Mouse (Mus musculus) intestine, embryonic 14.5 days (tissue): Measurements from ENCODE around the gene Rnf220. TPM values are rescaled to one million over a fixed set of nuclear protein-coding genes. Genes with fewer than 3 reads are reported as not detected.

Experiments
- ATAC-seq: fragments of 200-750 bp; cut with Nextera tagmentation; replicated peaks from 2 replicates; pipeline ENCODE4 v1.8.0; 2017; ENCODE audit warnings: low read depth, moderate number of reproducible peaks, moderate TSS enrichment, moderate library complexity; ENCODE audit not compliant: low FRiP score, low TSS enrichment
- DNase-seq: peaks from one replicate; pipeline ENCODE4 v3.0.0-alpha.2; 2018; ENCODE audit warnings: low spot score
- H3K27ac ChIP-seq: fragments of 300-500 bp; sonication (generic); 2 replicates; pipeline ENCODE4 v1.5.1; 2014; ENCODE audit warnings: low read depth, mild to moderate bottlenecking, control low read depth
- H3K27me3 ChIP-seq: fragments of 300-500 bp; sonication (generic); replicated peaks from 2 replicates; pipeline ENCODE4 v1.6.1; 2014; ENCODE audit warnings: low read length, control low read depth; ENCODE audit not compliant: control insufficient read depth, insufficient read depth
- H3K36me3 ChIP-seq: fragments of 300-500 bp; sonication (generic); 2 replicates; pipeline ENCODE4 v1.6.1; 2014; ENCODE audit warnings: low read length, control low read depth; ENCODE audit not compliant: control insufficient read depth, insufficient read depth
- H3K4me1 ChIP-seq: fragments of 300-500 bp; sonication (generic); replicated peaks from 2 replicates; pipeline ENCODE4 v1.6.1; 2014; ENCODE audit warnings: low read length, control low read depth, mixed read lengths; ENCODE audit not compliant: control insufficient read depth, insufficient read depth
- H3K4me2 ChIP-seq: fragments of 300-500 bp; sonication (generic); 2 replicates; pipeline ENCODE4 v1.6.1; 2014; ENCODE audit warnings: low read length
- H3K4me3 ChIP-seq: fragments of 300-500 bp; sonication (generic); 2 replicates; pipeline ENCODE4 v1.5.1; 2014; ENCODE audit warnings: low read depth, low read length, control low read depth, mixed read lengths
- H3K9ac ChIP-seq: fragments of 300-500 bp; sonication (generic); 2 replicates; pipeline ENCODE4 v1.6.1; 2014; ENCODE audit warnings: mild to moderate bottlenecking, low read length
- H3K9me3 ChIP-seq: fragments of 300-500 bp; sonication (generic); 2 replicates; pipeline ENCODE4 v1.6.1; 2016; ENCODE audit warnings: low read length, control low read depth; ENCODE audit not compliant: control insufficient read depth
- WGBS: fragments of 180-500 bp; shearing (Covaris S2); extraction: QIAGEN DNeasy Blood & Tissue Kit; methylation state at CpG from one replicate; pipeline ENCODE4 v1.1.7; 2014; 5-methylcytosine and 5-hydroxymethylcytosine counted together
- polyA plus RNA-seq: library from polyadenylated mRNA; unstranded; fragments of >200 nt; fragmentation: Nextera tagmentation; extraction: Ambion mirVana; gene quantifications from 2 replicates; pipeline ENCODE4 v1.2.1, GENCODE M21; 2014

Gene Rnf220
- polyA plus RNA-seq, 1 experiment from 2014 or later, result 65.1 TPM

GRCm38 (mm10) chr4:117321011-117321410, 175.8 kb downstream of the Rnf220 start:
- Histone ChIP-seq H3K4me3 (no peak overlapping the region), H3K4me1 (no peaks in the 10 kb centered on the region), H3K9me3 (no peaks in the 10 kb centered on the region), H3K9ac (no peak overlapping the region), H3K36me3 (no peaks in the 10 kb centered on the region), H3K4me2 (no peak overlapping the region), H3K27me3 (peaks cover 39% of the 10 kb centered on the region), H3K27ac (no peak overlapping the region)
- WGBS, result 85% methylated on average over 5 of the region's 5 CpGs
- DNase-seq, result no peak
- no peak for ATAC-seq

- no peak overlapping the region for H3K4me2 ChIP-seq
- H3K27me3 ChIP-seq, result peaks cover 49% of the 10 kb centered on the region
- no peaks in the 10 kb centered on the region for H3K36me3 ChIP-seq
- H3K4me1 ChIP-seq, result no peaks in the 10 kb centered on the region
- 83% methylated on average over 9 of the region's 9 CpGs for WGBS
- no peak for DNase-seq
- no peak overlapping the region for H3K4me3 ChIP-seq
- no peak for ATAC-seq
- H3K9me3 ChIP-seq, result no peaks in the 10 kb centered on the region
- no peak overlapping the region for H3K27ac ChIP-seq
- no peak overlapping the region for H3K9ac ChIP-seq
These were observed 178.3 kb downstream of the Rnf220 start for GRCm38 (mm10) chr4:117318508-117318907.

- DNase-seq (no peak), ATAC-seq (no peak)
- H3K36me3 ChIP-seq, result no peaks in the 10 kb centered on the region
These were observed 179.1 kb downstream of the Rnf220 start for GRCm38 (mm10) chr4:117317701-117318190.

GRCm38 (mm10) chr4:117316800-117317199, 180.1 kb downstream of the Rnf220 start:
- Histone ChIP-seq H3K9ac (no peak overlapping the region), H3K4me1 (peaks cover 7% of the 10 kb centered on the region), H3K36me3 (no peaks in the 10 kb centered on the region), H3K27me3 (peaks cover 39% of the 10 kb centered on the region), H3K9me3 (no peaks in the 10 kb centered on the region), H3K4me2 (no peak overlapping the region), H3K27ac (no peak overlapping the region), H3K4me3 (no peak overlapping the region)
- no peak for ATAC-seq
- 37% methylated on average over 6 of the region's 6 CpGs for WGBS
- no peak for DNase-seq

More at GRCm38 (mm10) chr4:117317701-117318190, 179.1 kb downstream of the Rnf220 start:
- H3K4me3 ChIP-seq, result no peak overlapping the region
- WGBS, result 12% methylated on average over 18 of the region's 18 CpGs
- no peak overlapping the region for H3K4me2 ChIP-seq
- peaks cover 48% of the 10 kb centered on the region for H3K27me3 ChIP-seq
- no peak overlapping the region for H3K9ac ChIP-seq
- no peak overlapping the region for H3K27ac ChIP-seq
- peaks cover 2% of the 10 kb centered on the region for H3K4me1 ChIP-seq
- H3K9me3 ChIP-seq, result no peaks in the 10 kb centered on the region

- H3K36me3 ChIP-seq, result no peaks in the 10 kb centered on the region
- H3K4me3 ChIP-seq, result no peak overlapping the region
- H3K4me1 ChIP-seq, result peaks cover 7% of the 10 kb centered on the region
- no peak overlapping the region for H3K27ac ChIP-seq
- ATAC-seq, result no peak
- H3K9me3 ChIP-seq, result no peaks in the 10 kb centered on the region
- H3K4me2 ChIP-seq, result no peak overlapping the region
- H3K27me3 ChIP-seq, result peaks cover 36% of the 10 kb centered on the region
- H3K9ac ChIP-seq, result no peak overlapping the region
- 77% methylated on average over 16 of the region's 16 CpGs for WGBS
- DNase-seq, result no peak
These were observed 181.9 kb downstream of the Rnf220 start for GRCm38 (mm10) chr4:117314849-117315500.

GRCm38 (mm10) chr4:117313085-117313424, 183.8 kb downstream of the Rnf220 start:
- DNase-seq (no peak), ATAC-seq (no peak)
- Histone ChIP-seq H3K4me1 (peaks cover 7% of the 10 kb centered on the region), H3K9me3 (no peaks in the 10 kb centered on the region), H3K9ac (no peak overlapping the region), H3K4me2 (peak overlapping the region; percentile 32; the same call in 1 of the 2 replicates), H3K27ac (no peak overlapping the region), H3K4me3 (no peak overlapping the region), H3K27me3 (peaks cover 31% of the 10 kb centered on the region), H3K36me3 (no peaks in the 10 kb centered on the region)
- WGBS, result 4% methylated on average over 4 of the region's 4 CpGs

- Histone ChIP-seq H3K4me3 (no peak overlapping the region), H3K9ac (no peak overlapping the region), H3K4me1 (peaks cover 7% of the 10 kb centered on the region), H3K27me3 (peaks cover 26% of the 10 kb centered on the region), H3K4me2 (peak overlapping the region; percentile 32), H3K36me3 (no peaks in the 10 kb centered on the region), H3K9me3 (no peaks in the 10 kb centered on the region), H3K27ac (no peak overlapping the region)
- WGBS, result 6% methylated on average over 26 of the region's 26 CpGs
- ATAC-seq (peak; percentile 66), DNase-seq (no peak)
These were observed 184.3 kb downstream of the Rnf220 start for GRCm38 (mm10) chr4:117312416-117313084.

- no peaks in the 10 kb centered on the region for H3K9me3 ChIP-seq
- H3K9ac ChIP-seq, result no peak overlapping the region
- no peak overlapping the region for H3K27ac ChIP-seq
- peak overlapping the region; percentile 32; the same call in 1 of the 2 replicates for H3K4me2 ChIP-seq
- DNase-seq (no peak), ATAC-seq (peak; percentile 58; the same call in 1 of the 2 replicates)
- H3K4me1 ChIP-seq, result peaks cover 7% of the 10 kb centered on the region
- WGBS, result 32% methylated on average over 5 of the region's 5 CpGs
- H3K27me3 ChIP-seq, result peaks cover 21% of the 10 kb centered on the region
- H3K4me3 ChIP-seq, result no peak overlapping the region
- no peaks in the 10 kb centered on the region for H3K36me3 ChIP-seq
These were observed 185.0 kb downstream of the Rnf220 start for GRCm38 (mm10) chr4:117311891-117312290.
